Mouse (Mus musculus) adipose tissue, adult 10 weeks (tissue): ENCODE measurements around the gene 4930562C15Rik. TPM values are rescaled to one million over a fixed set of nuclear protein-coding genes. Genes with fewer than 3 reads are reported as not detected.

Experiments
- polyA plus RNA-seq: library from polyadenylated mRNA; stranded (reverse); fragments of 350-450 nt; fragmentation: Illumina TruSeq; extraction: RNeasy Lipid Tissue Mini Kit (QIAGEN cat#74804); gene quantifications from one replicate; pipeline ENCODE4 v1.2.3, GENCODE M21; 2014; ENCODE audit warnings: low read depth, low replicate concordance

The 4930562C15Rik gene
- polyA plus RNA-seq: 1.3 TPM

GRCm38 (mm10) chr16:4835191-4835590, at the start of gene 4930562C15Rik:
TSS of gene 4930562C15Rik (plus strand) at chr16:4835416.

GRCm38 (mm10) chr16:4789810-4790559, 45.2 kb upstream of the 4930562C15Rik start, which contains the start of gene Cdip1:
TSS of gene Cdip1 (minus strand) at chr16:4790292.

GRCm38 (mm10) chr16:4880136-4880825, 45.1 kb downstream of the 4930562C15Rik start, which contains the start of gene Ubald1:
TSS of gene Ubald1 (minus strand) at chr16:4880315.

DNA sequence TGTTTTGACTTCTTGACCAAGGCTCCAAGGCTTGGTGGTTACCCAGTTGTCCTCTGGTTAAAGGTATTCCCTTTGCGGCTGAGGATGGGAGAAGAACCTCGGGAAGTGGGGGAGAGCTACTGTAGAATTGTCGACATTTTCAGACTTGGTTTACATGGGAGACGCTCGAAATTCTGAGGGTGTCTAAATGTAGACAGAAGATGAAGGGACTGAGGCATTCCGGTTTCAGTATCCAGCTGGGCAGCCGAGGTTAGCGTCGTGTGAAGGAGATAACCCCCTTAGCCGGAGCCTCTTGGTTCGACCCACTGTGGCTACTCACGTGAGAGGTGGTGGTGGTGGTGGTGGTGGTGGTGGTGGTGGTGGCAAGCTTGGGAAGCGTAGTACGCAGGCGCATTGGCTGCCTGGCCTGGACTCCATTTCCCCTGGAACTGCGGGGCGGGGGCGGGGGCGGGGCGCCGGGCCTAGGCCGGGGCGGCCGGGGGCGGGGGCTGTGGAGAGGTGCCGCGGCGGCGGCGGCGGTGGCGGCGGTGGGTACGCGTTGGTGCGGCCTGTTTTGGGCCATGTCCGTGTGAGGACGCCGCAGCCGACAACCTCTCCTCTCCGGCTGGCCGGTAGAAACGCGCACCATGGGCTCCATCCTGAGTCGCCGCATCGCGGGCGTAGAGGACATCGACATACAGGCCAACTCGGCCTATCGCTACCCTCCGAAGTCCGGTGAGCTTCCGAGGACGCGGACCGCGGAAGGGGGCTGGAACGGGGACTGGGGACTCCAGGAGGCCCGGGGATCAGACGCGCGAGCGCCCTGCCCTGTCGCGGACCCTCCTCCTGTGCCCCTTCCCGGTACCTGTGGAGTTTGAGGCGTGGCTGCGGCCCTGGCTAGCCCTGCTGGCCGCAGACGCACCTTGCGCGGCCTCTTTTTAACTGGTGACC, 50.8 kb downstream of the 4930562C15Rik start, which contains the start of gene Mgrn1:
TSS of gene Mgrn1 (plus strand) at position 490 of the 930 bp plus-strand sequence.

Other genes starting within 250 kb of the 4930562C15Rik start
- 14.7 TPM for gene Glis2, start 240.7 kb upstream of the 4930562C15Rik start, polyA plus RNA-seq
- gene Pam16, start 210.4 kb upstream of the 4930562C15Rik start, polyA plus RNA-seq: 63.5 TPM
- gene Vasn, start 195.5 kb upstream of the 4930562C15Rik start, polyA plus RNA-seq: 20.9 TPM
- 41.8 TPM for gene Dnaja3, start 195.4 kb upstream of the 4930562C15Rik start, polyA plus RNA-seq
- gene Coro7, start 155.6 kb upstream of the 4930562C15Rik start, polyA plus RNA-seq: 39.4 TPM
- 9.1 TPM for gene Nmral1, start 116.1 kb upstream of the 4930562C15Rik start, polyA plus RNA-seq
- gene Hmox2, start 109.1 kb upstream of the 4930562C15Rik start, polyA plus RNA-seq: 87.0 TPM
- 65.2 TPM for gene Cdip1, start 45.1 kb upstream of the 4930562C15Rik start, polyA plus RNA-seq
- gene Ubald1, start 44.9 kb downstream of the 4930562C15Rik start, polyA plus RNA-seq: 62.1 TPM
- gene Mgrn1, start 50.8 kb downstream of the 4930562C15Rik start, polyA plus RNA-seq: 80.9 TPM
- gene Nudt16l1, start 103.3 kb downstream of the 4930562C15Rik start, polyA plus RNA-seq: 55.2 TPM
- 37.2 TPM for gene Anks3, start 128.8 kb downstream of the 4930562C15Rik start, polyA plus RNA-seq
- 7.8 TPM for gene Sept12, start 162.4 kb downstream of the 4930562C15Rik start, polyA plus RNA-seq
- gene Smim22, start 171.9 kb downstream of the 4930562C15Rik start, polyA plus RNA-seq: 51.7 TPM
- gene Rogdi, start 178.1 kb downstream of the 4930562C15Rik start, polyA plus RNA-seq: 117 TPM
- gene Glyr1, start 214.4 kb downstream of the 4930562C15Rik start, polyA plus RNA-seq: 84.3 TPM
- gene Ubn1, start 214.6 kb downstream of the 4930562C15Rik start, polyA plus RNA-seq: 26.1 TPM